Mouse (Mus musculus): Measurements from ENCODE around the gene Dyrk1a. TPM values are rescaled to one million over a fixed set of nuclear protein-coding genes. Genes with fewer than 3 reads are reported as not detected.

Gene Dyrk1a
- polyA plus RNA-seq, 1 experiment: 52.1 TPM

DNA sequence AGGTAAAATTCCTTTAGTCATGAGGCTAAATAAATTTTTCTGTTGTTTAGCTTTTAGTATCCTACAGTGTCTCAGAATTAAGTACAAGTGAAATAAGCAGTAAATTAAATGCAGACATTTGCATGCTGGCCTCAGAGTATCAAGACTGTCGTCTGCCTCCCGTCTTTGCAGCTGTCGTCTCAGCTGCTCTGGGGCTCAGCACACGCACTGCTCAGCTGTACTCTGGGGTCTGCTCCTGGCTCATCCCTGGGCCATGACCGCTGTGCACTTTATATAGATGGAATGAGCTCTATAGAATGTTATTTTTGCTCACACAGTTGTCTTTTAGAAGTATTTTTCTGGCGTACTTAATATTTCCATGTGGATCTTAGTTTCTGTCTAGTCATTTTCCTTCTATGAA lies 85.3 kb downstream of the Dyrk1a start:
- Histone ChIP-seq H3K36me3 (ENCODE audit: control insufficient read depth, insufficient read depth, low read length, poor library complexity, severe bottlenecking) (no peaks in the 10 kb centered on the region), H3K4me3 (ENCODE audit: low read depth, low read length) (no peak overlapping the region), H3K4me1 (ENCODE audit: control insufficient read depth, insufficient read depth, low read length) (peaks cover 2% of the 10 kb centered on the region), H3K9ac (ENCODE audit: low read depth, poor library complexity, severe bottlenecking) (no peak overlapping the region), H3K27ac (ENCODE audit: insufficient read depth, low read length) (no peak overlapping the region), H3K27me3 (ENCODE audit: control insufficient read depth, insufficient read depth, low read length, poor library complexity, severe bottlenecking) (no peaks in the 10 kb centered on the region), H3K9me3 (replicated peaks; ENCODE audit: control insufficient read depth, insufficient read depth, low read length, poor library complexity, severe bottlenecking) (no peaks in the 10 kb centered on the region)
- TF ChIP-seq CTCF (IDR thresholded peaks at IDR 0.05; ENCODE audit: low read depth, low read length) (no peak), EP300 (IDR thresholded peaks at IDR 0.05; ENCODE audit: insufficient read depth, low read depth, low read length) (no peak), POLR2A (IDR thresholded peaks at IDR 0.05; ENCODE audit: insufficient read depth, low read length) (no peak)

DNA sequence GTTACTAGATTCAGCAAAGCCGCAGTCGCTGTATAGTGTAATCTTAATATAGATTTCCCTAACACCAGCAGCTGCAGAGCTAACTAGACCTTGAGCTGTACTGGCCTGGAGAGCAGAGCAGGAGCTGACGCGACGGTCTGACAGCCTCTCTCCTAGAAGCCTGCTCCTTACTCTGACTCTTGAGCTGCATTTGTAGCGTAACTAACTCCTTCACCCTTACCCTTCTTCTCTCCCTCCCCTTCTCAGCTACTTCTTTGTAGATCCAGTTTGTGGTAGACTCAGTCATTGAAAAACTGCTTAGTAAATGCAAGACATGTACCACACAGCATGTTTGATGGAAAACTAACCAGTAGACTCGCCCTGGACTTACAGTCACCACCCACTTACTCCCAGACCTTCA lies 87.1 kb downstream of the Dyrk1a start:
- no peak for TF ChIP-seq CTCF (IDR thresholded peaks at IDR 0.05; ENCODE audit: low read depth, low read length)
- TF ChIP-seq EP300 (IDR thresholded peaks at IDR 0.05; ENCODE audit: insufficient read depth, low read depth, low read length): no peak
- no peak for TF ChIP-seq POLR2A (IDR thresholded peaks at IDR 0.05; ENCODE audit: insufficient read depth, low read length)
- Histone ChIP-seq H3K27me3 (ENCODE audit: control insufficient read depth, insufficient read depth, low read length, poor library complexity, severe bottlenecking) (no peaks in the 10 kb centered on the region), H3K9ac (ENCODE audit: low read depth, poor library complexity, severe bottlenecking) (no peak overlapping the region), H3K4me1 (ENCODE audit: control insufficient read depth, insufficient read depth, low read length) (peaks cover 2% of the 10 kb centered on the region), H3K4me3 (ENCODE audit: low read depth, low read length) (no peak overlapping the region), H3K36me3 (ENCODE audit: control insufficient read depth, insufficient read depth, low read length, poor library complexity, severe bottlenecking) (no peaks in the 10 kb centered on the region), H3K9me3 (replicated peaks; ENCODE audit: control insufficient read depth, insufficient read depth, low read length, poor library complexity, severe bottlenecking) (no peaks in the 10 kb centered on the region), H3K27ac (ENCODE audit: insufficient read depth, low read length) (no peak overlapping the region)

DNA sequence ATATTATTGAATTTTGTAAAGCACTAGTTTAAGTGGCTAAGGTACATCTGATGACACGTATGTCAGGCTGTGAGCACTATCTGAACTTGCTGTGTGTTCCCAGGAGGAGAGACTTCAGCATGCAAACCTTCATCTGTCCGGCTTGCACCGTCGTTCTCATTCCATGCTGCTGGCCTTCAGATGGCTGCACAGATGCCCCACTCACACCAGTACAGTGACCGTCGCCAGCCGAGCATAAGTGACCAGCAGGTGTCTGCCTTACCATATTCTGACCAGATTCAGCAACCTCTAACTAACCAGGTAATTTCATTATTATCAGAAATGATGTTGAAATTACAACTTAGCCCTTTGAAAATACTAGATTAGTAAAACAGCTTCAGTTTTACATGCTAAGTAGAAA lies 89.6 kb downstream of the Dyrk1a start:
- H3K9ac ChIP-seq (ENCODE audit: low read depth, poor library complexity, severe bottlenecking): no peak overlapping the region
- H3K27ac ChIP-seq (ENCODE audit: insufficient read depth, low read length): no peak overlapping the region
- H3K4me1 ChIP-seq (ENCODE audit: control insufficient read depth, insufficient read depth, low read length): peaks cover 2% of the 10 kb centered on the region
- TF ChIP-seq EP300 (IDR thresholded peaks at IDR 0.05; ENCODE audit: insufficient read depth, low read depth, low read length) (no peak), POLR2A (IDR thresholded peaks at IDR 0.05; ENCODE audit: insufficient read depth, low read length) (no peak), CTCF (IDR thresholded peaks at IDR 0.05; ENCODE audit: low read depth, low read length) (no peak)
- H3K36me3 ChIP-seq (ENCODE audit: control insufficient read depth, insufficient read depth, low read length, poor library complexity, severe bottlenecking): no peaks in the 10 kb centered on the region
- H3K27me3 ChIP-seq (ENCODE audit: control insufficient read depth, insufficient read depth, low read length, poor library complexity, severe bottlenecking): no peaks in the 10 kb centered on the region
- H3K4me3 ChIP-seq (ENCODE audit: low read depth, low read length): no peak overlapping the region
- no peaks in the 10 kb centered on the region for H3K9me3 ChIP-seq (replicated peaks; ENCODE audit: control insufficient read depth, insufficient read depth, low read length, poor library complexity, severe bottlenecking)

DNA sequence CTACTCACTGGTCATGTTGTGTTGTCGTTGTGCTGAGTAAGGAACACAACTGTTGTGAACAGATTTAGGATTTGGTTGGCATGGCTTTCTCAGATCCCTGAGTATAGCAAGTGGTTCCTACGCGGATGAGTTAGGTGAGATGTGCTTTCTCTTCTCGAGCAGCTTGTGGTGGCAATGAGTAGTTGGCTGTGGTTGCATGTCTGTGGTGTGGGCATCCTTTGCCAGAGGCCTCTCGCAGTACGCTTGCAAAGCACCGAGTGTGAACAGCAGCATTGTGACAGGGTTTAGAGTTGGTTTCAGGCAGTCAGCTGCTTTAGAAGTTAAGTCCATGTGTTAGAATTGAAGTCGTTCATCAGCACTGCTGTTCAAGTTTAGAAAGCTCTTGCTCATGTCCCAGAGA lies 90.4 kb downstream of the Dyrk1a start:
- H3K4me1 ChIP-seq (ENCODE audit: control insufficient read depth, insufficient read depth, low read length): peaks cover 2% of the 10 kb centered on the region
- H3K4me3 ChIP-seq (ENCODE audit: low read depth, low read length): no peak overlapping the region
- H3K9me3 ChIP-seq (replicated peaks; ENCODE audit: control insufficient read depth, insufficient read depth, low read length, poor library complexity, severe bottlenecking): no peaks in the 10 kb centered on the region
- H3K27me3 ChIP-seq (ENCODE audit: control insufficient read depth, insufficient read depth, low read length, poor library complexity, severe bottlenecking): no peaks in the 10 kb centered on the region
- no peak overlapping the region for H3K27ac ChIP-seq (ENCODE audit: insufficient read depth, low read length)
- H3K9ac ChIP-seq (ENCODE audit: low read depth, poor library complexity, severe bottlenecking): no peak overlapping the region
- no peak for TF ChIP-seq EP300 (IDR thresholded peaks at IDR 0.05; ENCODE audit: insufficient read depth, low read depth, low read length)
- TF ChIP-seq CTCF (IDR thresholded peaks at IDR 0.05; ENCODE audit: low read depth, low read length): no peak
- TF ChIP-seq POLR2A (IDR thresholded peaks at IDR 0.05; ENCODE audit: insufficient read depth, low read length): no peak
- H3K36me3 ChIP-seq (ENCODE audit: control insufficient read depth, insufficient read depth, low read length, poor library complexity, severe bottlenecking): no peaks in the 10 kb centered on the region

DNA sequence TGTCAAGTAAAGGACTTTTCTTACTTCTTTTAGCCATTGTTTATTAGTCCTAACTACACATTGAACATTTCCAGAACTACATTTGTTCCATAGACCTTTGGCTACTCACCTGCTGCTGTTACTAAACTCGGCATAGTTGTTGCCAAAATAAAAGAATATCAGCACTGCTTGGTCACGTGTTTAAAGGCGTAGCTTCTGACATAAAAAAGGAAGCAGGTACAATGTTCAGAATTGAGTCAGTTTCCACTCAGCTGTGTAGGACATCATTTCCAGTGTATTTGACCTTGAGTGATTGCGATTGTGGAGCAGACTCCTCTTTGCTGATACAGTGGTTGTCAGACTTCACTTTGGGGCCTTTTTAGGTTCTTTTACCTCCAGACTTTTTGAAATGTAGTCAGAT lies 97.7 kb downstream of the Dyrk1a start:
- no peak overlapping the region for H3K9ac ChIP-seq (ENCODE audit: low read depth, poor library complexity, severe bottlenecking)
- no peaks in the 10 kb centered on the region for H3K4me1 ChIP-seq (ENCODE audit: control insufficient read depth, insufficient read depth, low read length)
- H3K9me3 ChIP-seq (replicated peaks; ENCODE audit: control insufficient read depth, insufficient read depth, low read length, poor library complexity, severe bottlenecking): no peaks in the 10 kb centered on the region
- no peak overlapping the region for H3K27ac ChIP-seq (ENCODE audit: insufficient read depth, low read length)
- H3K27me3 ChIP-seq (ENCODE audit: control insufficient read depth, insufficient read depth, low read length, poor library complexity, severe bottlenecking): no peaks in the 10 kb centered on the region
- TF ChIP-seq POLR2A (IDR thresholded peaks at IDR 0.05; ENCODE audit: insufficient read depth, low read length) (no peak), EP300 (IDR thresholded peaks at IDR 0.05; ENCODE audit: insufficient read depth, low read depth, low read length) (no peak), CTCF (IDR thresholded peaks at IDR 0.05; ENCODE audit: low read depth, low read length) (no peak)
- no peak overlapping the region for H3K4me3 ChIP-seq (ENCODE audit: low read depth, low read length)
- H3K36me3 ChIP-seq (ENCODE audit: control insufficient read depth, insufficient read depth, low read length, poor library complexity, severe bottlenecking): peaks cover 25% of the 10 kb centered on the region

DNA sequence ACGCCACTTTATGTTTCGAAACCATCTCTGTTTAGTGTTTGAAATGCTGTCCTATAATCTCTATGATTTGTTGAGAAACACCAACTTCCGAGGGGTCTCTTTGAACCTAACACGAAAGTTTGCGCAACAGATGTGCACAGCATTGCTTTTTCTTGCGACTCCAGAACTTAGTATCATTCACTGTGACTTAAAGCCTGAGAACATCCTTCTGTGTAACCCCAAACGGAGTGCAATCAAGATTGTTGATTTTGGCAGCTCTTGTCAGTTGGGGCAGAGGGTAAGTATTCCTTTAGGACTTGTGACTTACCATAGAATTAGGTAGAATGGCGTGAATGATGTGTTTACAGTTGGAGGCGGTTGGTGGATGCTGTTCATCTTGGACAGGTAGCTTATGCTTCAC lies 101.5 kb downstream of the Dyrk1a start:
- H3K27me3 ChIP-seq (ENCODE audit: control insufficient read depth, insufficient read depth, low read length, poor library complexity, severe bottlenecking): no peaks in the 10 kb centered on the region
- H3K9ac ChIP-seq (ENCODE audit: low read depth, poor library complexity, severe bottlenecking): no peak overlapping the region
- no peak overlapping the region for H3K27ac ChIP-seq (ENCODE audit: insufficient read depth, low read length)
- H3K4me3 ChIP-seq (ENCODE audit: low read depth, low read length): no peak overlapping the region
- H3K36me3 ChIP-seq (ENCODE audit: control insufficient read depth, insufficient read depth, low read length, poor library complexity, severe bottlenecking): peaks cover 27% of the 10 kb centered on the region
- H3K4me1 ChIP-seq (ENCODE audit: control insufficient read depth, insufficient read depth, low read length): no peaks in the 10 kb centered on the region
- H3K9me3 ChIP-seq (replicated peaks; ENCODE audit: control insufficient read depth, insufficient read depth, low read length, poor library complexity, severe bottlenecking): no peaks in the 10 kb centered on the region
- TF ChIP-seq POLR2A (IDR thresholded peaks at IDR 0.05; ENCODE audit: insufficient read depth, low read length): no peak
- no peak for TF ChIP-seq CTCF (IDR thresholded peaks at IDR 0.05; ENCODE audit: low read depth, low read length)
- TF ChIP-seq EP300 (IDR thresholded peaks at IDR 0.05; ENCODE audit: insufficient read depth, low read depth, low read length): no peak

All from ES-Bruce4 (cell line).